Mouse (Mus musculus) erythroblast, adult 5-6 weeks (primary cell): ENCODE measurements at regions not wholly inside any gene's neighbourhood (a gene's known extent, or its start where the extent isn't known, plus 50 kb on each side); places are given as distances from the start of the nearest gene placed in this dataset.

ENCODE experiments used
- ATAC-seq: replicated peaks from 2 replicates; pipeline ENCODE4 v1.8.0; 2016; ENCODE audit warnings: moderate number of reproducible peaks, mild to moderate bottlenecking, moderate TSS enrichment, inconsistent platforms; ENCODE audit not compliant: poor library complexity, low FRiP score, severe bottlenecking

DNA sequence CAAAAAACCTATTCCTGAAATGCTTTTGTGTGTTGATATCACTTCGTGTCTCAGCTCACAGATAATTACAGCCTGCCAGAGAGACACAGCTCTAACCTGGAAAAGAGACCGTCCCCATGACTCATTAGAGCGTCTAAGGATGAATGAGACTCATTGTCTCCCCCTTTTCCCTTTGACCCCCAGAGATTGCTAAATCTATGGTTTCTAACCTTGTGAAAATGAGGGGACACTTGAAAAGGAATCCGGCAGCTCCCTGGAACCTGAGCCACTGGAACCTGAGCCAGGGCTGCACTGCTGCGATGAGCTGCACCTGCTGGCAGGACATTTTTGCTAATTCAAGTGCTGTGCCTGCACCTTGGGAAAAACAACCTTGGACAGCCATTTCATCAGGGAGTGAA is 234.6 kb downstream of the Sox4 start:
- ATAC-seq, result no peak

GRCm38 (mm10) chr13:28718169-28718867 is 235.2 kb downstream of the Sox4 start:
- no peak for ATAC-seq

GRCm38 (mm10) chr13:28717404-28717803 is 236.1 kb downstream of the Sox4 start:
- no peak for ATAC-seq

DNA sequence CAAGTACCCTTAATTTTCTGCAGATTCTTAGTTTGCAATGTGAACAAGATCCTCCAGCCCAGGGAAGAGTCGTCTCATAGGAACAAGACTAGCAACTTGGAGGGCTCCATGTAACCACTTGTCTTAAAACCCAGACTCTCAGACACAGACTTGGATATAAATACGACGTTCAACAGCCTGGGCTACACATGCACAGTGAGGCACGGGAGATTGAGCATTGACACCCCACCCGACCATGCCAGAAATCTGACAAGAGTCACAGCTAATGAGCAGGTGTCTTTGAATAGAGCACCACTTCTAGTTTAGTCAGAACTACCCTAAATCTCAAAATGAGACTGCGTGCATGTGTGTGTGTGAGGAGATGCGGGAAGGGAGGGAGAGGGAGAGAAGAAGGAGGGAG is 243.5 kb downstream of the Sox4 start:
- ATAC-seq, result no peak

DNA sequence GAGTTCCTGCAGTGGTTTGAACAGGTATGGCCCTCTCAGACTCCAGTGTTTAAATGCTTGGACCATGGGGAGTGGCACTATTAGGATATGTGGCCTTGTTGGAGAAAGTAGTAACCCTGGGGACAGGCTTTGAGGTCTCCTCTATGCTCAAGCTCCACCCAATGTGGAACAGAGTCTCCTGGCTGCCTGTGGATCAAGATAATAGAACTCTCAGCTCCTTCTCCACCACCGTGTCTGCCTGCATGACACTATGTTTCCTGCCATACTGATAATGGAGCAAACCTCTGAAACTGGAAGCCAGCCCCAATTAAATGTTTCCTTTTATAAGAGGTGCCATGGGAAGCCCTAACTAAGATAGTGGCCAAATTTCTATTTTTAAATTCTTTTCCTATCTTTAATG is 252.2 kb downstream of the Sox4 start:
- no peak for ATAC-seq

DNA sequence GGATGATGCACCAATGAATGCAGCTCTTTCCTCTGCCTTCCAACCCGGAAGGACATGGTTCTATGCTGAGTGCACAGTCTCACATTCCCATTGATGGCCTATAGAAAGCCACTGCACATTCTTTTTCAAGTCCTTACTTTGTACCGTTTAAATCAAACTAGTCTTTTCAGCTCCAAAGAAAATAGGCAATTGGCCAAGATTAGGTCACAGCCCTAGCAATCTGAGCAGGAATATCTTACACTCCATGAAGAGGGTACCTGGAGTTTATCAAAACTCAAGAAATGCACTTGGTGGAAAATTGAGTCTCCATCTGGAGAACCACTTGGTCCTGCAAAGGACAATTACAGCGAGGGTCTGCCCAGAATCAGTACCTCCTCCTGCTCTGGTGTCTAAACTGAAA is 253.4 kb downstream of the Sox4 start:
- no peak for ATAC-seq

GRCm38 (mm10) chr13:28699490-28700032 is 254.0 kb downstream of the Sox4 start:
- ATAC-seq, result no peak

GRCm38 (mm10) chr13:28697796-28698678 is 255.5 kb downstream of the Sox4 start:
- ATAC-seq, result no peak

DNA sequence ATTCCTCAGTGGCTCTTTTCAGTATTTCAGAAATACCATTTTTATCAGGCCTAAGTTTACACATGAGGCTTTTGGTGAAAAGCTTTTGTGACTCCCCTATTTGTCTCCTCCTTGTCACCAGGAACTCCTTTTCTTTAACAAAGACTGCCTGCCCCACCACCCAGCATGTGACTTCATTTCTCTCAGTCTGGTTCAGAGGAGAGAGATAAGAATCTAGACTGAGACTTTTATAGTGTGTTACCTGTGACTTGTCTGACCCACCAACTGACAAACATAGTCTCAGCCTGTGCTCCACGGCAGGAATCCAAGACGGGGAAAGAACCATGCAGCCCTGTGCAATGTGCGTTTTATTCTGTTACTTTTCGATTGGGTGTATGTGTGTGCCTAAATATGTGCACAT is 260.4 kb downstream of the Sox4 start:
- no peak for ATAC-seq

DNA sequence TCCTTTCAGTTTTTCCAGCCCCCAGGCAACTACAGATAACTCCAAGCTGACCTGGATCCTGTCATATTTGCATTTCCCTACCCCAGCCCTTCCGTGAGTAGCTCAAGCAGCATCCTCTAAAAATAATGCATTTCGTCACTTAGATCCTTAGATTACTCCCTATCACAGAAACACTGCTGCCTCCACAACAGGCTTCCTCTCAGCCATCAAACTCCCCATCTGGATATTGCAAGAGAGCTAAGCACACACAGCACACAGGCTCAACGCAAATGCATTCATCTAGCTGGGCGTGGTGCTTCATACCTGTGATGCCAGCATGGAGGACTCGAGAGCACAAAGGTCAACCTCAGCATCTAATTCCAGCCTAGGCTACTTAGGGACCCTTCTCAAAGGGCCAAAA is 260.9 kb downstream of the Sox4 start:
- no peak for ATAC-seq

DNA sequence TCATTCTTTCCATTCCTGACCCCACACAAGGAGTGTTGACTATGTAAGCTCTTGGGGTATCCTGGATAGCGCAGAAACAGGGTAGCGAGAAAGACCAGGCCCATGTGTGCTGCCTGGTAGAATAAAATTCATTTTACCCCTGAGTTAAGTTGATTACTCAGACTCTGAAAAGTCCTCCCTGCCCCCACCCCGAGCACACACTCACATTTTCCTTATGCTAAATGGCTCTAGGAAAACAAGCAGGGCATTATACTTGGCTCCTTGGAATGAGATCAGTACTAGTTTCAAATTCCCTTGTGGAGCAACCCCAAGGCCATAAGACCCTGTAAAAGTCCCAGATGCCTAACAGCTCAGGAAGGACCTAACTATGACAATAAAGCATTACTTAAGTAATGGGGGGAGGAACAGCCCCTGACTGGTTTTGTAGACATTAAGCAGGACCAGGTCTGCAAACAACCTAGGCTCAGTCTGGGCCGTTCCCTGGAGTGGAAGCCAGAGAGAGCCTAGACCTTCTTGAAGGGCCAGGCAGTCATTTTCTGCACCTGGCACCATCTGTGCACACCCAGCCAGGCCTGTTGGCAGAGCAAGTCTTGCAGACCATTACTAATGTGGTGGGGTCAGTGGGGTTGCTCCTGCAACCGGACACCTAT is 262.9 kb downstream of the Sox4 start:
- ATAC-seq, result no peak

- ATAC-seq, result no peak
Observed at GRCm38 (mm10) chr13:28687838-28688237, 265.7 kb downstream of the Sox4 start.

DNA sequence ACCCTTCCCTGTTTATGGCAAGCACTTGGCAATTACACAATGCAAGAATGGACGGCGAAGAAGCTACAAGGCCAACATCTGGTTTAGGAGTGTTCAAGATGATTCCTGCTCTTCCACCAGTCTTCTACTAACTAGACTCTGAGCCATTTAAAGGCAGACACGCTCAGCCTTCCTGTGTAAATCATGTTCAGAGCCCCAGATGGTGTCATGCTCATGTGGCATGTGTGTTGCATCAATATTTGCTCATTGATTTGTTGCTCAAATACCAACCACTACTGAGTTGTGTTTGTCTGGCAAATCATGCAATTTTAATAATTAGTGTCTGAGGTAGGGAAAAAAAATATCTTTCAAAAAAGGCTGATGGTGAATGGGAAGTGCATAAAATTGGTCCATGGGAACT is 269.2 kb downstream of the Sox4 start:
- no peak for ATAC-seq

DNA sequence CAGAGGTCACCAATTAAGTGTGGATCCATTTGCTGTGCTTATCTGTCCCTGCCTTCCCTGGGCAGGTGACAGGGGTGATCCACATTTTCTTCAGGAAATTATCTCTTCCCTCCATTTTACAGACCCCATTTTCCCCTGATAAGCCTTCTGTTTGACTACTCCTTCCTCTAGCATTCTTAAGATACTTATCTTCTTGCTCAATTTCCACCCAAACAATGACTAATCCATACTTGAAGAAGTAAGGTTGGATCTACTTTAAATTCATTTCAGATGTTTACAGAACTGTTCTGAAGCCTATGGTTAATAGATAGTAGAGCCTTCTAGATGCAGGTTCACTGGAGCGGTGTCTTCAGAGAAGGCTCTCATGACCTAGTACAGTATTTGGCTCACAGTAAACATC is 273.2 kb downstream of the Sox4 start:
- no peak for ATAC-seq

DNA sequence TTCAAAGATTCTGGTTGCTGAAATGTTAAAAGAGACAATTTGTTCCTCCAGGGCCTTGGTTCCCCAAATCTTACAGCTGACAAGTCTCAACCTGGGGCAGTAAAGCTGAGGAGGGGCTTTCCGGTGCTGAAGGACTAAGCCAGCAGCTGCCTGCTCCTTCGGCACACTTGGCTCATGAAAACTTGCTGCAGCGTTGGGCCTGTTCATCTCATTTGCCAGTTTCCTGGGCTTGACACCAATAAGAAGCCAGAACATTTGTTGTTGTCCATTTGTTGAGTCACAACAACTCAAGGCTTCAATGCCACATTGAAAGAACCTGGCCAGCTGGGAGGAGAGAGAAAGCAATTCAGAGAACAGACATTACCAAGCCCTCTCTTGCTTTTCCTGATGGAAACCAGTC is 279.9 kb downstream of the Sox4 start:
- ATAC-seq, result no peak

GRCm38 (mm10) chr13:28671543-28671942 is 282.0 kb downstream of the Sox4 start:
- ATAC-seq, result no peak

- ATAC-seq, result no peak
Observed at GRCm38 (mm10) chr13:28669832-28670585, 283.5 kb downstream of the Sox4 start.

- no peak for ATAC-seq
Observed at GRCm38 (mm10) chr13:28666832-28667231, 286.7 kb downstream of the Sox4 start.

GRCm38 (mm10) chr13:28665150-28665549 is 288.4 kb downstream of the Sox4 start:
- ATAC-seq, result no peak

- no peak for ATAC-seq
Observed at GRCm38 (mm10) chr13:28664698-28665097, 288.8 kb downstream of the Sox4 start.
